In genomic region chr7:24612308-24612910, GRCm38 (mm10) we compare ENCODE assay signal across 9 mouse cellular contexts. TPM values are rescaled to one million over a fixed set of nuclear protein-coding genes. Genes with fewer than 3 reads are reported as not detected.
A peak's percentile ranks its signal among the peaks of the same experiment; 100 is the strongest.
DNase-seq lines count a peak whose midpoint lies in the region; ATAC-seq and TF ChIP-seq lines count a peak whose summit lies in the region.
"Had no signal": no experiment of that assay in that cellular context is flagged by ENCODE, and none has a peak within 500 bp of the region (broad histone marks: within the 10 kb centered on the region; RNA-seq: fewer than 3 reads in every experiment).

No protein-coding gene starts in this region.

- no peak for TF ChIP-seq POLR2A in limb, embryonic 14.5 days (IDR thresholded peaks at IDR 0.05; ENCODE audit: borderline replicate concordance, extremely low read depth, insufficient read depth, insufficient read length)

- H3K4me2 ChIP-seq in lung, postnatal 0 days (replicated peaks; ENCODE audit: low read depth, low read length), result peak overlapping the region; percentile 42
- H3K4me2 ChIP-seq in forebrain, embryonic 14.5 days (ENCODE audit: low read length), result 0 out of 2 replicates have a peak overlapping the region, but pooled peaks have one; percentile 3
- peak overlapping the region; percentile 61 for H3K4me2 ChIP-seq in limb, embryonic 14.5 days (replicated peaks; ENCODE audit: low read depth, low read length, severe bottlenecking)
- H3K4me2 ChIP-seq in stomach, embryonic 14.5 days (replicated peaks; ENCODE audit: low read depth, low read length), result peak overlapping the region; percentile 40

- ATAC-seq in lung, postnatal 0 days, result no peak
- ATAC-seq in forebrain, embryonic 14.5 days, result no peak
- no peak for ATAC-seq in limb, embryonic 14.5 days (ENCODE audit: low FRiP score, low read depth)
- ATAC-seq in stomach, embryonic 14.5 days (ENCODE audit: insufficient number of reproducible peaks, insufficient read depth, low FRiP score, low read depth), result no peak
- ATAC-seq in inflammation-experienced regulatory T-cells, adult 6 months, result no peak

- TF ChIP-seq EP300 in lung, postnatal 0 days (IDR thresholded peaks at IDR 0.05), result no peak

- H3K36me3 ChIP-seq in lung, postnatal 0 days (ENCODE audit: insufficient read depth, low read length), result no peaks in the 10 kb centered on the region
- H3K36me3 ChIP-seq in forebrain, embryonic 14.5 days (ENCODE audit: control insufficient read depth, insufficient read depth, low read length), result no peaks in the 10 kb centered on the region
- H3K36me3 ChIP-seq in limb, embryonic 14.5 days (ENCODE audit: control insufficient read depth, insufficient read depth, low read length), result no peaks in the 10 kb centered on the region; the same call in 1 of the 2 replicates
- H3K36me3 ChIP-seq in stomach, embryonic 14.5 days (ENCODE audit: control insufficient read depth, insufficient read depth, low read length), result no peaks in the 10 kb centered on the region; the same call in 1 of the 2 replicates

- no peak for DNase-seq in lung, postnatal 0 days (ENCODE audit: low spot score)
- no peak for DNase-seq in lung, postnatal 36 days
- no peak for DNase-seq in forebrain, embryonic 14.5 days (ENCODE audit: low spot score)
- DNase-seq in limb, embryonic 14.5 days (ENCODE audit: low spot score), result peak; percentile 30
- no peak for DNase-seq in adrenal gland, adult 18-20 months (ENCODE audit: low spot score in 2 of 2)

- no peak for TF ChIP-seq CTCF in lung, postnatal 0 days (IDR thresholded peaks at IDR 0.05)

- 3% methylated on average over 27 of the region's 27 CpGs for WGBS in lung, postnatal 0 days
- 3% methylated on average over 27 of the region's 27 CpGs for WGBS in forebrain, embryonic 14.5 days
- WGBS in limb, embryonic 14.5 days, result under 1% methylated on average over 27 of the region's 27 CpGs
- WGBS in stomach, embryonic 14.5 days, result 4% methylated on average over 27 of the region's 27 CpGs

- no peak overlapping the region for H3K4me3 ChIP-seq in lung, postnatal 0 days (ENCODE audit: low read depth, low read length)
- no peak overlapping the region for H3K4me3 ChIP-seq in forebrain, embryonic 14.5 days (ENCODE audit: low read depth, low read length)
- peak overlapping the region; percentile 20 for H3K4me3 ChIP-seq in limb, embryonic 14.5 days (replicated peaks; ENCODE audit: low read length)
- H3K4me3 ChIP-seq in stomach, embryonic 14.5 days (ENCODE audit: low read depth, low read length), result peak overlapping the region; percentile 43

- peaks cover 11% of the 10 kb centered on the region; the same call in 1 of the 2 replicates for H3K27me3 ChIP-seq in lung, postnatal 0 days (replicated peaks; ENCODE audit: insufficient read depth, low read length)
- peaks cover 39% of the 10 kb centered on the region for H3K27me3 ChIP-seq in forebrain, embryonic 14.5 days (replicated peaks; ENCODE audit: control insufficient read depth, insufficient read depth, low read length)
- peaks cover 38% of the 10 kb centered on the region for H3K27me3 ChIP-seq in limb, embryonic 14.5 days (ENCODE audit: control insufficient read depth, insufficient read depth, low read length)
- H3K27me3 ChIP-seq in stomach, embryonic 14.5 days (ENCODE audit: control insufficient read depth, insufficient read depth, low read length), result peaks cover 19% of the 10 kb centered on the region; the same call in 1 of the 2 replicates

- H3K9me3 ChIP-seq in lung, postnatal 0 days (ENCODE audit: low read length), result no peaks in the 10 kb centered on the region
- H3K9me3 ChIP-seq in forebrain, embryonic 14.5 days (replicated peaks; ENCODE audit: control insufficient read depth, low read length), result no peaks in the 10 kb centered on the region
- H3K9me3 ChIP-seq in limb, embryonic 14.5 days (ENCODE audit: control insufficient read depth, low read length), result no peaks in the 10 kb centered on the region
- no peaks in the 10 kb centered on the region for H3K9me3 ChIP-seq in stomach, embryonic 14.5 days (ENCODE audit: control insufficient read depth, low read depth, low read length)

- no peak overlapping the region for H3K9ac ChIP-seq in lung, postnatal 0 days (replicated peaks; ENCODE audit: low read depth)
- no peak overlapping the region for H3K9ac ChIP-seq in forebrain, embryonic 14.5 days (ENCODE audit: low read length)
- no peak overlapping the region for H3K9ac ChIP-seq in limb, embryonic 14.5 days (ENCODE audit: low read depth, low read length, severe bottlenecking)
- H3K9ac ChIP-seq in stomach, embryonic 14.5 days (replicated peaks; ENCODE audit: low read depth, low read length), result no peak overlapping the region

- peaks cover 8% of the 10 kb centered on the region; the same call in 1 of the 2 replicates for H3K4me1 ChIP-seq in lung, postnatal 0 days (ENCODE audit: insufficient read depth, low read depth, low read length)
- H3K4me1 ChIP-seq in forebrain, embryonic 14.5 days (ENCODE audit: control insufficient read depth, insufficient read depth, low read length), result peaks cover 10% of the 10 kb centered on the region; the same call in 1 of the 2 replicates
- H3K4me1 ChIP-seq in limb, embryonic 14.5 days (ENCODE audit: control insufficient read depth, insufficient read depth, low read length), result peaks cover 11% of the 10 kb centered on the region
- H3K4me1 ChIP-seq in stomach, embryonic 14.5 days (ENCODE audit: control insufficient read depth, insufficient read depth, low read length), result peaks cover 12% of the 10 kb centered on the region; the same call in 1 of the 2 replicates

- no peak overlapping the region for H3K27ac ChIP-seq in lung, postnatal 0 days (ENCODE audit: low read length)
- H3K27ac ChIP-seq in forebrain, embryonic 14.5 days (ENCODE audit: low read depth, low read length), result no peak overlapping the region
- H3K27ac ChIP-seq in limb, embryonic 14.5 days (replicated peaks; ENCODE audit: low read depth, low read length), result no peak overlapping the region
- no peak overlapping the region for H3K27ac ChIP-seq in stomach, embryonic 14.5 days (ENCODE audit: low read length)

RNA-seq across cellular contexts. Expression of gene Phldb3, which starts 1.8 kb away (rescaled TPM):
- 0.33 and 0.42 TPM in 2 replicates for polyA plus RNA-seq in lung, postnatal 0 days (2015; fragmentation: Nextera tagmentation; extraction: Ambion mirVana)
- polyA plus RNA-seq in forebrain, embryonic 14.5 days (2014; fragmentation: Nextera tagmentation; extraction: Ambion mirVana), result not detected in 2 replicates
- 4.1 and 5.5 TPM in 2 replicates for polyA plus RNA-seq in limb, embryonic 14.5 days (2012; rRNA removed)
- 0.70 and 1.2 TPM in 2 replicates for polyA plus RNA-seq in limb, embryonic 14.5 days (2014; fragmentation: Nextera tagmentation; extraction: Ambion mirVana)
- polyA plus RNA-seq in stomach, embryonic 14.5 days (2014; fragmentation: Nextera tagmentation; extraction: Ambion mirVana), result 0.64 and 1.1 TPM in 2 replicates
- 1 to 10 TPM in 1 of 3 experiments, under 1 TPM in 2; 0.22 to 1.2 (median 0.31) TPM for polyA plus RNA-seq in inflammation-experienced regulatory T-cells, adult 6 months (2017; shearing (Covaris generic))
- total RNA-seq in adrenal gland, adult 18-20 months (2021), result 1 to 10 TPM; 3.8 to 5.2 TPM

RNA-seq across cellular contexts. Expression of gene Lypd3, which starts 23.9 kb away (rescaled TPM):
- polyA plus RNA-seq in lung, postnatal 0 days (2015; fragmentation: Nextera tagmentation; extraction: Ambion mirVana), result not detected in 2 replicates
- 0.20 and 0.21 TPM in 2 replicates for polyA plus RNA-seq in forebrain, embryonic 14.5 days (2014; fragmentation: Nextera tagmentation; extraction: Ambion mirVana)
- 24.8 and 30.4 TPM in 2 replicates for polyA plus RNA-seq in limb, embryonic 14.5 days (2012; rRNA removed)
- 38.8 and 50.7 TPM in 2 replicates for polyA plus RNA-seq in limb, embryonic 14.5 days (2014; fragmentation: Nextera tagmentation; extraction: Ambion mirVana)
- 9.8 and 13.7 TPM in 2 replicates for polyA plus RNA-seq in stomach, embryonic 14.5 days (2014; fragmentation: Nextera tagmentation; extraction: Ambion mirVana)
- polyA plus RNA-seq in inflammation-experienced regulatory T-cells, adult 6 months (2017; shearing (Covaris generic)), result not detected
- under 1 TPM in 1 of 2 experiments, not detected in 1; 0.50 TPM for total RNA-seq in adrenal gland, adult 18-20 months (2021)
- total RNA-seq: liver, adult 2 months had no signal
- polyA plus RNA-seq: erythroblast, embryonic 14.5 days; liver, adult 2 months had no signal

RNA-seq across cellular contexts. Expression of gene Zfp575, which starts 25.0 kb away (rescaled TPM):
- polyA plus RNA-seq in lung, postnatal 0 days (2015; fragmentation: Nextera tagmentation; extraction: Ambion mirVana), result 1.5 TPM in 2 replicates
- polyA plus RNA-seq in forebrain, embryonic 14.5 days (2014; fragmentation: Nextera tagmentation; extraction: Ambion mirVana), result 3.3 and 6.6 TPM in 2 replicates
- polyA plus RNA-seq in limb, embryonic 14.5 days (2012; rRNA removed), result 4.5 and 7.6 TPM in 2 replicates
- polyA plus RNA-seq in limb, embryonic 14.5 days (2014; fragmentation: Nextera tagmentation; extraction: Ambion mirVana), result 5.0 TPM in 2 replicates
- 3.5 and 4.0 TPM in 2 replicates for polyA plus RNA-seq in stomach, embryonic 14.5 days (2014; fragmentation: Nextera tagmentation; extraction: Ambion mirVana)
- under 1 TPM in 2 of 3 experiments, not detected in 1; 0.13 to 0.20 TPM for polyA plus RNA-seq in inflammation-experienced regulatory T-cells, adult 6 months (2017; shearing (Covaris generic))
- under 1 TPM; 0.32 to 0.46 TPM for total RNA-seq in adrenal gland, adult 18-20 months (2021)
- total RNA-seq: liver, adult 2 months had no signal
- polyA plus RNA-seq: liver, adult 2 months had no signal

RNA-seq across cellular contexts. Expression of gene Ethe1, which starts 25.1 kb away (rescaled TPM):
- 13.4 and 14.5 TPM in 2 replicates for polyA plus RNA-seq in lung, postnatal 0 days (2015; fragmentation: Nextera tagmentation; extraction: Ambion mirVana)
- 22.6 and 23.2 TPM in 2 replicates for polyA plus RNA-seq in forebrain, embryonic 14.5 days (2014; fragmentation: Nextera tagmentation; extraction: Ambion mirVana)
- 19.9 and 21.9 TPM in 2 replicates for polyA plus RNA-seq in limb, embryonic 14.5 days (2012; rRNA removed)
- polyA plus RNA-seq in limb, embryonic 14.5 days (2014; fragmentation: Nextera tagmentation; extraction: Ambion mirVana), result 30.7 and 31.5 TPM in 2 replicates
- polyA plus RNA-seq in stomach, embryonic 14.5 days (2014; fragmentation: Nextera tagmentation; extraction: Ambion mirVana), result 36.6 and 40.1 TPM in 2 replicates
- 10 to 100 TPM; 13.1 to 17.7 (median 17.6) TPM for polyA plus RNA-seq in inflammation-experienced regulatory T-cells, adult 6 months (2017; shearing (Covaris generic))
- 10 to 100 TPM; 28.9 to 40.3 TPM for total RNA-seq in adrenal gland, adult 18-20 months (2021)

Comparison
In these comparisons a context has a peak if more than half of its experiments do, and no peak if none do; other contexts are left out.
1. H3K4me2 ChIP-seq: peak in every context shown above with its lines; median percentile 61 in limb, embryonic 14.5 days; 42 in lung, postnatal 0 days; 40 in stomach, embryonic 14.5 days; 3 in forebrain, embryonic 14.5 days.
2. H3K4me3 ChIP-seq: peak in limb, embryonic 14.5 days (single experiment) and stomach, embryonic 14.5 days (single experiment); none in lung, postnatal 0 days (single experiment) and forebrain, embryonic 14.5 days (single experiment).